Mouse (Mus musculus) urinary bladder, postnatal 14 days (tissue): ENCODE data around the gene Gimap9.
"Not testable (repeated sequence)": the region's sequence is repeated elsewhere in the genome, so short reads cannot be mapped to it uniquely, and the experiment has no call there.

ENCODE experiments used
- DNase-seq: peaks from one replicate; pipeline ENCODE4 v3.0.0; 2021; ENCODE audit warnings: low spot score

The Gimap9 gene

GRCm38 (mm10) chr6:48665471-48665870, 10.5 kb upstream of the Gimap9 start:
- DNase-seq = no peak

DNA sequence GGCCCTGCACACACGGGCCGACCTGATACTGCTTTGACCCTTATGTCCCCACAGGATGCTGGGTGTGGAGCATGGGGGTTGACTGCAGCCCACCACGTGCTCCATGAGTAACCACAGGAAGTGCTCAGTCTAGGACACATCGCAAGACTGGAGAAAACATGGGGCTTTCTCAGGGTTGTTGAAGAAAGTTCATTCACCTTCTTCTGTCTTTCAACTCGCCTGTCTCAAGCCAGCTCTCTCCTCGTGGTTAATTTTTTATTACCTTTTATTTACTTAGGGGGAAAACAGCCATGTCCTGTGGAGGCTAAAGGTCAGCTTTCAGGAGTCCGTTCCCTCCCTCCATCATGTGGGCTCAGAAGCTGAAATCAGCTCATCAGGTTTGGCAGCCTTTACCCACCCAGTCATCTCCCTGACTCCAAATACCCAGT, 9.8 kb upstream of the Gimap9 start:
- DNase-seq = no peak

- DNase-seq = no peak
Observed at GRCm38 (mm10) chr6:48668022-48668421, 7.9 kb upstream of the Gimap9 start.

- no peak for DNase-seq
Observed at GRCm38 (mm10) chr6:48669446-48669969, 6.4 kb upstream of the Gimap9 start.

DNA sequence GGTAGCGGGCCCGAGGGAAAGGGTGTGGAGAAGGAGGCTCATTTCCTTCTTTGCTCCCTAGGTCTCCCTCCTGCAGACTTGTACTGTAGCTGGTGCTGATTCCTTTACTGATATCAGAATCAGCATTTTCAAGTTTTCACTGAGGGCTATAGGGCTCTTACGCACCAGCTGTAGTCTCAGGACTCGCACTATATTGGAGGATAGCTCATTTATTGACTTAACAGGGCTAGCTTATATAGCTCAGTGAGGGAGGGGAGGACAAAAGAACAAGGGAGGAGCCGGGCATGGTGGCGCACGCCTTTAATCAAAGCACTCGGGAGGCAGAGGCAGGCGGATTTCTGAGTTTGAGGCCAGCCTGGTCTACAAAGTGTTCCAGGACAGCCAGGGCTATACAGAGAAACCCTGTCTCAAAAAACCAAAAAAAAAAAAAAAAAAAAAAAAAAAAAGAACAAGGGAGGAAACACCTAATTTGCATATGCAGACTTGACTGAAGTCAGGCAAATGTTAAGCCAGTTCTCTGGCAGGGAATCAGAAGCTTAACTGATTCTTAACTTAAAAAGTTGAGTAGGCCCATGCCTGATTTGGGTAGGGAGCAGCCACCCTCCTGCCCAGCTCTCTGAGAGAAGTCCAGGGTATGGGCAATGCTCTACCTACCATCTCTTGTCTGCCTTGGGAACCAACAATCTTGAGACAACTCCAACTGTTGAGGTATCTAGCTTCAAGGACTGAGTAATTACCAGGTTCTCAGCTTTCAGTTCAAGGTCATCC, 1.5 kb upstream of the Gimap9 start:
- no peak for DNase-seq

GRCm38 (mm10) chr6:48675400-48675930, 464 bp upstream of the Gimap9 start:
- no peak for DNase-seq

- DNase-seq = no peak
Observed at GRCm38 (mm10) chr6:48676860-48677415, 1.0 kb downstream of the Gimap9 start.

- DNase-seq = no peak
Observed at GRCm38 (mm10) chr6:48677492-48678345, 1.8 kb downstream of the Gimap9 start.

GRCm38 (mm10) chr6:48678391-48678790, 2.5 kb downstream of the Gimap9 start:
- no peak for DNase-seq

GRCm38 (mm10) chr6:48679701-48680100, 3.8 kb downstream of the Gimap9 start:
- DNase-seq = no peak

GRCm38 (mm10) chr6:48680421-48680820, 4.5 kb downstream of the Gimap9 start:
- DNase-seq = no peak

DNA sequence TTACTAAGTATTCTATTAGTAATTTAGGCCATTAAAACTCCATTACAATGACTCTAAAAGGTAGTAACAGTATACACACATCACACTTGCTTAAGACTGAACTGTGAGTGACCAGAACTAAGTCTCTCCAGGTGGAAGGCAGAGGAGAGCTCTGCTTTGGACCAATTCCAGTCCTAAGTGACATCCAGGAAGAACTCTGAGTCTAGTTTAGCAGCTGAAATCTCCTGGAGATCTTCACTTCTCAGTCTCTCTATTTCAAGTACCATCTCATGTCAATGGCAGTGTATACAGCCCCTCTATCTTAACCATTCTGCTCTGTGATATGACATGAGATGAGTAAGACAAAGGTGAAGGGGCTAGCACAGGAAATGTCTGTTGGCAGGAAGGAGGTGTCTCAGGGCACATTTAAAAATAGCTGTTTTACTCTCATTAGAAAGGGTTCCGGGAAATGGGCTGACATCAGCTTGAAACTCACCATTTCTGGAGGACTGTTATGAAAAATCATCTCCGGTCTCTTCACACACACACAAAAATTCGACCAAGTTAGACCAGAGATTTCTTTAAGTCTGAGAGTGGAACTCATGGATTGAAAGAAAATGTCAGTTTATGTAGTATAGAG, 5.7 kb downstream of the Gimap9 start:
- DNase-seq = no peak

DNA sequence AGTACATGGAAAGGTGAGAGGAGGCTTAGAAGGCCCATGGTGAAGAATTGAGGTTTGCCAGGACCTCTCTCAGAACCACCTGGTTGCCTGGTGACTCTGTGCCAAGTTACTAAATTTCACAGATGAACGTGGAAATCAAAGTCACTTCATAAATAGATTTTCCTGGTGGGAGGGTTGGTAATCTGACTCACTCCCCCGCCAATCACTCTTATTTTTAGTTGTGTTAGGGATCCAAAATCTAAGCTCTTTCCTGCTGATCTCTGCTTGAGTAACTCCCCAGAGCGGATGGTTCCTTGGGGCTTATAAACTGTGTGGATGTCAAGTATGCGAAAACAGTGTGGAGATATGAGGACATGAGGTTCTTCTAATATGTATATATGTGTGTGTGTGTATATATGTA, 6.3 kb downstream of the Gimap9 start:
- DNase-seq = no peak

DNA sequence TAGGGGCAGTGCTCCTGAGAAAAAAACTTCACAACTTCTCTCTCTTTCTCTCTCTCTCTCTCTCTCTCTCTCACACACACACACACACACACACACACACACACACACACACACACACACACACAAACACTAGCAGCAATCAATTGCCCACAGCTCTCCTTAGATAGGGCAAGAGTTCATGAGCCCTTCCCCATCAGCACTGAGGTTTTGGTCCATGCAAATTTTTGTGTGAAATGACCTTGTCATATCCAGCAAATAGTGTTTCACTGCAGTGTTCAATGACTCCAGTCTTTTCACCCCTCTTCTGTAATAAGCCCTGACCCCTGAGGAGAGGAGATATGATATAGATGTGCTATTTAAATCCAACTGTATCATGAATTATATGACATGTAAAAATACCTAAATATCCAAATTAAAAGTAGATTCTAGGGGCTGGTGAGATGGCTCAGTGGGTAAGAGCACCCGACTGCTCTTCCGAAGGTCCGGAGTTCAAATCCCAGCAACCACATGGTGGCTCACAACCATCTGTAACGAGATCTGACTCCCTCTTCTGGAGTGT, 7.4 kb downstream of the Gimap9 start:
- not testable (repeated sequence) for DNase-seq

- DNase-seq = no peak
Observed at GRCm38 (mm10) chr6:48684319-48684718, 8.4 kb downstream of the Gimap9 start, which contains the start of gene Gimap4. Gimap4 (plus strand) TSS chr6:48684549.

DNA sequence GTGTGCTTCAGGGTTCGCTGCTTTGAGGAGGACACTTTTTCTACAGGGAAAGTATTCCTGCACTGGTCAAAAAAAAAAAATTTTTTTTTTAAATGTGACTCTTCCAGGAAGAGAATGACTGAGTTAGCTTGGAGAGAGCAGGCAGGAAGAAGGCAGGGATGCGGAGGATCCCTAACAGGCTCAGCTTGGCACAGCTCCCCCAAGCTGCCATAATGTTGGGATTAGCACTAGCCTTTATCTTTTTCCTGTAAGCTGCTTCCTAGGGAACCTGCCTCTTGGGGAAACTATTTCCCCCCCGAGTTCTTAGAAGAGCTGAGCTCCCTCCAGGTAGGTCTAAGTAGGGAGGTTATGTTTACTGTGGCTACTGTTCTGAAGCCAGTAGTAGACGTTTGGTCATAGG, 8.9 kb downstream of the Gimap9 start:
- DNase-seq = no peak

DNA sequence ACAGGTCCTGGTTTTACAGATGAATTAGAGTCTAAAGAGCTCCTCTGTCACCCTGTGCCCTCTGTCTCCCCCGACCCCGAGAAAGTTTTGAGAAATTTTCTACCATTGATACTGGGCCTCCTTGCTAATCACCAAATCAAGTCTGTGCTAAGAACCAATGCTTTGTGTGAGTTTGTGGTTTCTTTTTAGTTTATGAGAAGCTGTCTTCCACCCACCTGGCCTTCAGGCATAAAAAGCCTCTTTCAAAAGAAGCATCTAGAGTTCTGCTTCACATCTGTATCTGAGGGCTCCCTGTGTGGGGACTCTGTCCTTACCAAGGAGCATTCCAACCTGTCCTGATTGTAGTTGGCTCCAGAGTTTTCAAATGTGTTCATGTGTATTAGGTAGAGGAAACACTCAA, 9.3 kb downstream of the Gimap9 start:
- DNase-seq = no peak

GRCm38 (mm10) chr6:48685694-48686665, 10.1 kb downstream of the Gimap9 start:
- DNase-seq = no peak

DNA sequence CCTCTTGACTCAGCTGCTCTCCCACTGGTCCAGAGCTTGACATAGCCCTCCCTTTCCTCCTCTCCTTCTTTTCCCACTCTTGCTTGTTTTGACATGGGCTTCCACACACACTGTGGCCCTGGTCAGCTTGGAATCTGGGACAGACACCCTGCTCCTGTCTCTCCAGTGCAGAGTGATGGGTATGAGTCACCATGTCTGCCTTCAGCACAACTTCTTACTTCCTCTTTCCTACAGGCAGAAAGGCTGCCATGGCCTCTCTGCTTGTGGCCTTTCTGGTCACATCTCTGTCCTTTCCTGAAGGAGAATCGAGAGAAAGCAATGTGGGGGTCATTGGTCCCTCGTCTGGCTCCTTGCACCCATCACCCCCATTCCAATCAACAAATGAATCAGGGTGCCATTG, 11.1 kb downstream of the Gimap9 start:
- DNase-seq = no peak

DNA sequence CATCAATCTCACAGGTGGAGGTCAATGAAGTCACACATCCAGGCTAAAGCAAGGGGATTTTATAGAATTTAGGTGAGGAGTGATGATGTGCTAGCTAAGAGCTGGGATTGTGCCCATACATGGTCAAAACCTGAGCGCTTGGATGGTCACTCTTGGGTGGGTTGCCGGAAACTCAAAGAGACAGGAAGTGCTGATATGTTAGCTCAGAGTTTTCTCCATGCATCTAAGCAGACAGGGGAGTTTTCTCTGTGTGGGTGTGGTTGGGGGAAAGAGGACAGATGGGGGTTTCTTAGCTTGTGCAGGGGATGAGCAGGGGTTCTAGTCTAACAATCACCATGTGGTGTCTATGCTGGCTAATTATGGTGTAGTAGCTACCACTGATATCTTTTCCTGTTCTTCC, 13.4 kb downstream of the Gimap9 start:
- no peak for DNase-seq
